Mouse (Mus musculus) left cerebral cortex, postnatal 4 days (tissue): Measurements from ENCODE around the gene Olfr808. TPM values are rescaled to one million over a fixed set of nuclear protein-coding genes. Genes with fewer than 3 reads are reported as not detected.

Experiments used
- DNase-seq: peaks from one replicate; pipeline ENCODE4 v3.0.0-alpha.2; 2022
- intact Hi-C: fragments of 180-260 bp; cut with DNase I; formaldehyde crosslinking; loops from one replicate; pipeline ENCODE4 v1.15.1; 2025
- microRNA-seq: library from miRNA; unstranded; fragments of <30 nt; microRNA quantifications from one replicate; pipeline ENCODE4 v1.2.0, GENCODE M21; 2022
- total RNA-seq, 2 experiments: library from RNA; stranded (reverse); gene quantifications; 2 replicates each; pipeline ENCODE4 v1.2.3; 2021

The Olfr808 gene
- not detected for total RNA-seq

DNA sequence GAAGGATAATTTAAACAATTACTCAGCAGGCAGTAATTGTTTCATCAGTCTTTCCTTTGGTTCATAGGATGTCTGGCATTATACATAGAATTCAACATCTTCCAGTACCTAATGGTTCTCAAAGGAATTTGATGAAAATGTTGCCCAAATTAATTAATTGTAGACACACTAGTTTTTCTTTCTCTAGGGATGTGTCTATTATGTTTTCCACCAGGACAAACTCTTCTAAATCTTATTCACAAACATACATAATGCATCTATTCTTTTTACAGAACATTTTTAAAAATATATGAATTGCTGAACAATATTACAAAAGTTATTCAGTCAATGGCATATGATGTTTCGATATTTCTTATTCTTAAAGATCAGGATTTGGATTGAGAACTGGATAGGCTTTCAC is at the start of gene Olfr808:
Olfr808 (plus strand) TSS at position 301 of the 400 bp plus-strand sequence.
- intact Hi-C loops = no loop called here
- no peak for DNase-seq

DNA sequence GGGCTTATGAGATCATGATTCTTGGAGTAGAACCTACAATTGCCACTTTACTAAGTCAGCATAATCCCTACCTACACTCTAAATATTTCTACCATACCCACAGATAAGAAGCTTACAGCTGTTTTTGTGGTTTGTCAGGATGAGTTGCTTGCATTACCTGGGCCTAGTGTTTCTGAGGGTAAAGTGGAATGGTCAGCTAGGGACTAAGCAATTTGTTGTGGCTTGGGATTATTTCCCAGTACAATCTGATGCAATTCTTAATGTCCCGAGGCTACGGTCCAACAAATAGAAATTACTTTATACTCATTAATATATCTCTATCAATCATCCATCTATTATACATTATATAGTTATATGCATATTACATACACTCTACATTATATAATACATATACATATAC is 36.0 kb upstream of the Olfr808 start, which contains the start of gene Olfr805:
Olfr805 (minus strand) TSS at position 101 of the 400 bp plus-strand sequence.
- intact Hi-C loops = no loop called here
- no peak for DNase-seq

DNA sequence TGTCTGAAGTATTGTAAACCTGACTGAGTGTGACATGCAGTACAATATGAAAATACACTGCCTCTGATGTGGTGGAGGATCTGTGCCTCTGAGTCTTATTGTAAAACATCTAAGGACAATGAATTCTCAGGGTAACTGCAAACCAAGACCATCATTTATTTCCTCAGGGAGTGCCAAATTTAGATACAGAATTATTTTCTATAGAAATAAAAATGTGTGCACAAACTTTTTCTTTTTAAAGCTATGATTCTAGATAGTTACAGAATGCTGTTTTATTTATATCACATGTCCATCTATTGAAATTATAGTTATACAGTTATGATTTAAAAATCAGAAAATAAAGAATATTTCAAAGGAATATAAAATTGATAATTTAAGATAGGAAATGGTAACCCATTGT is 23.5 kb upstream of the Olfr808 start, which contains the start of gene Olfr806:
Olfr806 (minus strand) TSS at position 101 of the 400 bp plus-strand sequence.
- intact Hi-C loops = no loop called here
- DNase-seq = no peak

DNA sequence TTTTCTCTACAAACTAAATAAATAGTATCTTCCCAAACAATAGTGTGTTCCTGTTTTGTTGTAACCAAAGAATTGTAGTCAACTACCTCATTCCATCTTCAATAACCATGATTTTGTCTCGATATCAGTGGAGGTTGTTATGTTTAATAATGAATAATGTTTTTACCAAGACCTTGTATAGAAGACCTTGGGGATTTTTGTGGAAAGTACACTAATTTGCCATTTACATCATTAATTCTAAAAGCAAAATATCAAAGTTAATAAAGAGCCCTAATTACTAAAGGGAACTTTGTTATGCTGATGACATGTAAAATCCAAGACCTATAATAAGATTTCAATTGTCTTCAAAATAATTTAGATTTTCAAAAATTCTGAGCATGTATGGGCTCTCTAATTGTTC is 7.6 kb upstream of the Olfr808 start, which contains the start of gene Olfr807:
Olfr807 (minus strand) TSS at position 101 of the 400 bp plus-strand sequence.
- intact Hi-C loops = no loop called here
- DNase-seq = no peak

DNA sequence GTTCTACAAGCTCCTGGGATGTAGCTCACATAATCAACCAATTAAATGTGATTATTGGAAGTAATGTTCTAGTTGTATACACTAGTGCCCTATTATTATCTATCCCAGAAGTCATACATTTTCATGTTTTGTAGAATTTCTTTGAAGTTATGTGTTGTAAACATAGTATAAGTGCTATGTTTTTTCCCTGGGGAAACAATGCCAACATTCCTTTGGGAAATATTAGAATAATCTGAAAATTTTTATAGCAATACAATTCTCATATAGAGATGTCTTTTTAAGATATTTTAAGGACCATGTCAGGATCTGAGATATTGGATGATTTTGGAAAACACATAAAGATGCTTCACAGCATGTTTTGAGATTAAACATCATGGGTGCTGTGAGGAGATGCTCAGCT is 9.1 kb downstream of the Olfr808 start, which contains the start of gene Olfr809:
Olfr809 (plus strand) TSS at position 301 of the 400 bp plus-strand sequence.
- DNase-seq = no peak
- intact Hi-C loops = no loop called here

DNA sequence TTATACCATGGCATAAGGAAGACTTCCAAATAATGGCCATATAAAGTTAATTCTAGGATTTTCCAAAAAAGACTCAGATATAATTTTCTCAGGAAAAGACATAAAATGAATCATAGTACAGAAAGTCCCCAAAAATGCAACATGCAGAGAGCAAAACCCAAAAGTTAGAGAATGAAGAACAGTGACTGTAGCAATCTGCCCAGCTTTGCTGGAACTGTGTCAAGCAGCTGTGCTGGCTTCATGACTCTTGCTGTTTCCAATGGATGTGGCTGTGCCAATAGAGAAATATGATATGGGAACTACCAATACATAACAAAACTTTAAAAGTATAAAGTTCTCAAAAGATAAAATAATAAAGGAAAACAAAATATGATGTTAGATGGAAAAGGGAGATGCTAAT is 12.8 kb downstream of the Olfr808 start:
- DNase-seq = no peak
- intact Hi-C loops = no loop called here

DNA sequence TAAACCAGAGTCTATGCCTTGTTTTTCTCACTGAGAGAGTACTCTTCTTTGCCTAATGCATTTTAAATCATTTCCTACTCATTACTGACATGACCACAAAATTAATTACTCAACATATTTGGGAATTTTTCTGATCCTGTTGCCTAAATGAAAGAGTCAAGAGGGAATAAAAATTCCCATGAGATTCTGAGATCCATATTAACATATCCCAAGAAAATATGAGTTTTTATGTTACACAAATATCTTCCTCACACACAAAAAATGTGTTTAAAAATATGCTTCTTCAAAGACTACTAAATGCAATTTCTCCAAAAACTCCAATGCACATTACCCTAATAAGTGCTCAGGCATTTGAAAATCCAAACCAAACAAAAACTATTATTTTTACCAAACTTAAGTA is 29.5 kb downstream of the Olfr808 start, which contains the start of gene Olfr810:
Olfr810 (minus strand) TSS at position 101 of the 400 bp plus-strand sequence.
- DNase-seq = no peak
- intact Hi-C loops = no loop called here

DNA sequence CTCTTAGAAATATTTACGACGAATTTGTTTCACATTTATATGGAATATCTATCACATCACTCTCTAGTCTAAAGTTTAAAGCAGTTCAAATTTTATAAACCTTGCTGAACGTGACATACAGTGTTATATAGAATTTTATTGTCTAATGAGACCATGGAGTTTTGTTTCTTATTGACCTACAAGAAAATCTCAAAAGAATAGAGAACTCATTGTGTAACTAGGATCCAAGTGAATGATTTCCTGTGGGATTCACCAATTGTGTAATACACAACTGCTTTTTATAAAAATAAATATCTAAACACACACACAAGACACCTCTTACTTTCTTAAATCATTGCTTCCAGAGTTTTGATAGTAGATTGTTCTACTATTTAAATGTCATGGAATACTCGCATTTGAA is 39.0 kb downstream of the Olfr808 start, which contains the start of gene Olfr811:
Olfr811 (minus strand) TSS at position 101 of the 400 bp plus-strand sequence.
- DNase-seq = no peak
- intact Hi-C loops = no loop called here

Small RNA genes within 50 kb of the gene (microRNA-seq; reads per million reads assigned to microRNA genes)
- gene Gm24485 = not detected

Other genes with a start within 250 kb of the Olfr808 start
- gene Olfr791, start 243.7 kb upstream of the Olfr808 start, total RNA-seq = not detected
- not detected for gene Olfr792, start 226.3 kb upstream of the Olfr808 start, total RNA-seq
- gene Olfr794, start 197.8 kb upstream of the Olfr808 start, total RNA-seq = not detected
- not detected for gene Olfr796, start 152.9 kb upstream of the Olfr808 start, total RNA-seq
- not detected for gene Olfr798, start 137.5 kb upstream of the Olfr808 start, total RNA-seq
- gene Olfr799, start 128.0 kb upstream of the Olfr808 start, total RNA-seq = not detected
- gene Olfr800, start 107.8 kb upstream of the Olfr808 start, total RNA-seq = not detected
- gene Olfr801, start 91.6 kb upstream of the Olfr808 start, total RNA-seq = not detected
- not detected for gene Olfr802, start 77.3 kb upstream of the Olfr808 start, total RNA-seq
- gene Olfr803, start 71.2 kb upstream of the Olfr808 start, total RNA-seq = not detected
- not detected for gene Olfr804, start 62.3 kb upstream of the Olfr808 start, total RNA-seq
- gene Olfr805, start 36.1 kb upstream of the Olfr808 start, total RNA-seq = not detected
- not detected for gene Olfr806, start 23.6 kb upstream of the Olfr808 start, total RNA-seq
- gene Olfr807, start 7.7 kb upstream of the Olfr808 start, total RNA-seq = not detected
- not detected for gene Olfr809, start 9.2 kb downstream of the Olfr808 start, total RNA-seq
- gene Olfr810, start 29.4 kb downstream of the Olfr808 start, total RNA-seq = not detected
- not detected for gene Olfr811, start 38.9 kb downstream of the Olfr808 start, total RNA-seq
- not detected for gene Olfr812, start 80.6 kb downstream of the Olfr808 start, total RNA-seq
- not detected for gene Olfr813, start 89.9 kb downstream of the Olfr808 start, total RNA-seq
- gene Olfr814, start 114.4 kb downstream of the Olfr808 start, total RNA-seq = not detected
- not detected for gene Olfr815, start 140.4 kb downstream of the Olfr808 start, total RNA-seq
- not detected for gene Olfr816, start 150.1 kb downstream of the Olfr808 start, total RNA-seq
- gene Olfr818, start 183.6 kb downstream of the Olfr808 start, total RNA-seq = not detected
- not detected for gene Olfr819, start 201.8 kb downstream of the Olfr808 start, total RNA-seq
- gene Olfr247, start 210.7 kb downstream of the Olfr808 start, total RNA-seq = not detected
- not detected for gene Gm10310, start 219.6 kb downstream of the Olfr808 start, total RNA-seq
- not detected for gene Olfr820, start 247.1 kb downstream of the Olfr808 start, total RNA-seq